Mouse (Mus musculus): ENCODE results near the gene Apoc1.

The Apoc1 gene

DNA sequence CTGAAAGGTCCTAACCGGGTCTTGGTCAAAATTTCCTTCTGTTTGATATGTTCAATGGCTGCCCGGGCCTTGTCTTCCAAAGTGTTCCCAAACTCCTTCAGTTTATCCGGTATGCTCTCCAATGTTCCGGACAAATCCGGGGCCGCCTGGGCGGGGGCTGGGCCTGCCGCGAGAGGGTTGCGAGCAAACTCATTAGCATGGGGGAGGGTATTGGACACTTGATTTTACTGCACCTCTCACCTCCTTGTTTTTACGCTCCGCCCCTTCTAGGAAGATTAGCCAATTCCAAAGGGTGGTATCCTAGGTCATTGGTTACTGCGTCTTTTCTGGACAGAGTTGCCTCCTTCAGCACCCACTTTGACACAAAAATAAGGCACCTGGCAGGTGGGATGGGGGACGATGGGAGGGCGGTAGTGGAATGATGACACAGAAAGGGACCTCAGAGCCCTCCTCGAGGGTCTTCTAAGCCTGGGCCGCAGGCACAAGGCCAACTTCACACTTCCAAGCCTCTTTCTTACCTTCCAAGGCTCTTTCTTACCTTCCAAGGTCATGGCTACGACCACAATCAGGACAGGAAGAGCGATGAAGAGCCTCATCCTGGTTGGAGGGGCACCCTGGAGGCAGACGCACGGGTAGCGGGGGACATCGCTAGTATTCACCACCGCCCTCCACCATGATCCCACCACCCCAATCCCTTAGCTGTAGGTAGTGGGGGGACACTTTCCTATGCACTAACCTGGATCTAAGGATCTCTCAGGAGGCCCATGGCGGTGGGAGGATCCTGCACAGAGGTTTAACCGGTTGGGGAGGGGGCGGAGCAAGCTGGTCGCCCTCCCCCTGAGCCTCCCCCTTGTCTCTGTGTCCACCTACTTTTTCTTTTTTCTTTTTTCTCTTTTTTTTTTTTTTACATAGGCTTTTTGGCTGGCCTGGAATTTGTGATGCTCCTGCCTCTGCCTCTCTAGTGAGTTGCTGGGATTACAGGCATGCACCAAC, at the start of gene Apoc1:
Apoc1 (minus strand) TSS at position 788 of the 993 bp plus-strand sequence.
- no peak for DNase-seq

DNA sequence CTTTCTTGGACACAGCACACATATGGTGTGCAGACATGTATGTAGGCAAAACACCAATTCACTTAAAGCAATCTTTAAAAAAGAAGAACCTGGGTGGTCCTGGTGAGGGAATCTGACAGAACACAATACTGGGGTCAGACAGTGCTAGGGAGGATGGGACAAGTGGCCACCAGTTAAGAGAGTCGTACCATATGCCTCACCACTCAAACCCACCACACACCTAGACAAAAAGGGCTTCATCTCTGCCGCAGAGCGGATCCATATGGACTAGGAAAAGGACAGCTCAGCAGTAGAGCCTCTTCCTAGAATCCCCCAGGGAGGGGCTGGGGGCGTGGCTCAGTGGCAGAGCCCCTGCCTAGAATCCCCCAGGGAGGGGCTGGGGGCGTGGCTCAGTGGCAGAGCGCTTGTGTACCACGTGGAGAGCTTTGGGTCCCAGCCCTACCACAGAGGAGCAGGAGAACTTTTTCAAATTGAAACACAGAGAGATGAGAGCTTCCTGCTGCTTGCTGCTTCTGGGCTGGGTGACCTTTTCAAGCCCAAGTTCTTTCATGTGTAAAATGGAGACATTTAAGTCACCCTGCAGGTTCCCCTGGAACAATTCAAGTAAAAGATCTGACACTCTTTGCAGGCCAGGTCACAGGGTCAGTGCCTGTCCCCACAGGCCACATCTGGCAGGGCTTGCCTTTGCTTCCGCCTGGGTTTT, 49.0 kb upstream of the Apoc1 start:
- no peak for DNase-seq

- DNase-seq, result no peak
These were observed 47.8 kb upstream of the Apoc1 start for GRCm38 (mm10) chr7:19740269-19740668.

GRCm38 (mm10) chr7:19738771-19739170, 46.3 kb upstream of the Apoc1 start:
- no peak for DNase-seq

GRCm38 (mm10) chr7:19736389-19737057, 44.1 kb upstream of the Apoc1 start:
- DNase-seq, result no peak

DNA sequence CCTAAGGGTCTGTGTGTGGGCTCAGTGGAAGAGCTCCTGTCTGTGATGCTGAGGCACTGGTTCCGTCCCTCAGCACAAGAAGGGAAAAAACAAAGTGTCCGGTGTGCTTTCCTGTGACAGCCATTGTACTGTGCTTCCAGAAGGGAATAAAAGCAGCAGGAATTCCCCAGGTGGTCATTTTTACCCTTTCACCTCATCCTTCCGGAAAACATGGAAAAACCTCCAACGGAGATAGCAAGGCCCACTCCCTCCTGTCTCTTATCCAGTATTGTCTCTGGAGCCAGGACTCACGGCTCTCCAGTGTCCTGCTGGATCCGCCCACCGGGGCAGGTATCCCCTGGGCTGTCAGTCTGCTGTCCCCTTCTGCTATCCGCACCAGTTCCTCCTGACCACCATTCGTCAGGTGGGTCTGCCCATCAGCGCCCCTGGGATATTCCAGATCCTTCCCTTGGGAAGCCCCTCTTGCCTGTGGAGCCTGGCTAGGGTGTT, 41.8 kb upstream of the Apoc1 start:
- no peak for DNase-seq

DNA sequence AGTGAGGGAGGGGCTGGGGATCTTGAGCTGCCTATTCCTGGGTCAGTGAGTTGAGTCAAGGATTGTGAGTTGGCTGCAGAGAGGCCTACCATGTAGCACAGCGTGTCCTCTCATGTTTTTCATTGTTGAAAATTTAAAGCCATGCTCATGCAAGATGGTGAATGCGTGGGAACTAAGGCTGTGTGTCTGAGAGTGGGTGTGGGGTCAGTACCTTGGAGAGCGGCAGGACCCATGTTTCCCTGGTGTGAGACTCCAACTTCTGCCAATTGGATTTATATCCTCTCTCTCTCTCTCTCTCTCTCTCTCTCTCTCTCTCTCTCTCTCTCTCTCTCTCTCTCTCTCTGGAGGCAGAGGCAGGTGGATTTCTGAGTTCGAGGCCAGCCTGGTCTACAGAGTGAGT, 34.1 kb upstream of the Apoc1 start:
- DNase-seq, result no peak

- DNase-seq, result no peak
These were observed 31.7 kb upstream of the Apoc1 start for GRCm38 (mm10) chr7:19724167-19724566.

- no peak for DNase-seq
These were observed 30.3 kb upstream of the Apoc1 start for GRCm38 (mm10) chr7:19722754-19723195.

DNA sequence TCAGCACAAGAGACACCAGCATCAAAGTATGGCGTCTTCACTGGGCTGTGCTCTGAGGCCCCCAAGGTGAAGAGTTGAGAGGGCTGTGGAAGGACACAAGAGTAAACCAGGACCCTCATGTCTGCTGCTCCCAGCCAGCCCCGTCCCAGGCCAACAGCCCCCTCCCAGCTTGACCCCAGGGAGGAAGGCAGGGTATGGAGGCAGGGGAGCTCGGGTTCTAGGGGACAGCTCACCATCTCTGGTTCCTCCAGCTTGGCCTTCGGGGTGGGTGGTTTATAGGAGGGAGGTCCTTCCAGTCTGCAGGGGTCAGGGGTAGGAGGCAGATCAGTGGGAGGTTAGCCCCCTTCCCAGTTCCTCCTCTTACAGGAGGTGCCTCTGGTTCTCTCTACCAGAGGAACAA, 26.7 kb upstream of the Apoc1 start:
- no peak for DNase-seq

- no peak for DNase-seq
These were observed 26.0 kb upstream of the Apoc1 start for GRCm38 (mm10) chr7:19718297-19718952.

- no peak for DNase-seq
These were observed 24.9 kb upstream of the Apoc1 start for GRCm38 (mm10) chr7:19717346-19717745.

DNA sequence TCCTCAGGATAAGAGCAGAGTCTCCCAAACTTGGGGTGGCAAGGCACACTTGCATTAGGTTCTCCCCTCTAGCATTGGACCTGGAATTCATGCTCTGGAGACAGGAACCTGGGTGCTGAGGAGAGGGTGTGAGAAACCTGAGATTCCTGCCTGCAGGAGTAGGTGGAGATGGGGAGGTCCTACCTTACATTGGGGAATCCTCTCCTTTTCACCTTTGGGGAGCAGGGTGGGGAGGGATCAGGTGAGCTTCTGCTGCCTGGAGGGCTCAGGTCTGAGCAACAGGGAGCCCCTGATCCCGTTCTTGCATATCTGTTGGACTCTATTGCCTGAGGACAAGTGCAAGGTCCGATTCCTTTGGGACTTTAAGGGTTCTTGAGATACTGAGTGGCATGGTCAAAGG, 24.4 kb upstream of the Apoc1 start:
- DNase-seq, result no peak

DNA sequence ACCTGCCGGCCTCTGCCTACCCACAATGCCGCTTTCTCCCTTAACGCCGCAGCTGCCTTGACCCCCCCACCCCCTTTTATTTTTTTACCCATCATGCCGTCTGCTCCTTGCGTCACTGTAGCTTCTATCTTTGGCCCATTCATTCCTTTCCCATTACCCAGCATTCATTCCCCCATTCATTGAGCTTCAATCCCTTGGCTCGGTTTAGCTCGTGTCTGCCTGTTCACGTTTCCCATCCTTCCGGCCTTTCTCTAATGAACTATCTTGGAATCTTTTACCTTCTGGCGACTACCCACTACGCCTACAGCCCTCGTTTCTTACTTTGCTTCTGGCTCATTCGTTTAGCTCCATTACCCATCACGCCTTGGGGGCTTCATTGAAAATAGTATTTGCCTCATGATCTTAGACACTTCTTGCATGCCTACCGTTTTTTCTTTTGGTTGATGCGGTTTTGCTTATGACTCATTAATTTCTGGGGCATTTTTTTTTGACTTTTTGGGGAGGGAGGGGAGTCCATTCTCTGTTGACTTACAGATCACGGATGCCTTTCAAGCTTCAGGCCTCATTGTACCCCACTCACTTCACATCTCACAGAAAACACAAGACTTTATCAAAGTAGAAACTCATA, 23.7 kb upstream of the Apoc1 start:
- DNase-seq, result no peak

GRCm38 (mm10) chr7:19715239-19716054, 23.0 kb upstream of the Apoc1 start, which contains the start of gene Tomm40:
Gene Tomm40 (minus strand): TSS chr7:19715438.
- DNase-seq, result peak; percentile 99

DNA sequence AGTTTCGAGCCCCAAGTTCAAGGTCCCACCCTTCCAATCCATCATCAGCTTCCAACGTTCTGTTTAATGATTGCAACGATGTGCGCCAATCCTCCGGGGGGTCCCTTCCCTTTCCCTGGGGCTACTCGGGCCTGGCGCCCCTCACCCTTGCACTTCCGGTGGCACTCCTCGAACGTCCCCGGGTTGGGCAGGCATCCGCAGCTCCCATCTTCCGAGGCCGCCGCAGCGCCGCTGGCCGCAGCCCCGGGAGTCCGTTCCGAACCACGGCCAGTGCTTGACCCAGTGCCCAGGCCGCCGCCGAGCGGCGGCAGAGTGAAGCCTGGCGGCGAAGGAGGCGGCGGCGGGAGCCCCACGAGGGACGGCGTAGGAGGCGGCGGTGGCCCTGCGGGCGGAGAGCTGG, 22.4 kb upstream of the Apoc1 start:
- no peak for DNase-seq

GRCm38 (mm10) chr7:19713598-19713997, 21.1 kb upstream of the Apoc1 start:
- no peak for DNase-seq

DNA sequence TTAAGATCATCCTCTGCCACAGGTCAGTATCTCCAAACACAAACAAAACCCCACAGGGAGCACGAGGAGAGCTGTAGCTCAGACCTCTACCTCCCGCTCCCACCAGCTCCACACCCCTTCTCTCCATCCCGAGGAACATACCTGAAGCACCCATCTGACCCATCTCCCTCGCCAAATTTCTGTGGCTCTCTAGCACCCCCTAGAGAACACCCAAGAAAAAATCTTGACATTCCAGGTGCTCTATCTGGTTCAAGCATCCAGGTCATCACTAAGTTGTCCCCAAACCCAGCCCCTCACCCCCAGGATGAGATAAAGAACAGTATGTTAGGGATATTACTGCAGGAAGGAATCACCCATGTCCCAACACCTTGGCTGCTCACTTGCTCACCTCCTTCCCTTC, 20.7 kb upstream of the Apoc1 start:
- no peak for DNase-seq

- DNase-seq, result no peak
These were observed 20.0 kb upstream of the Apoc1 start for GRCm38 (mm10) chr7:19712414-19712813.

DNA sequence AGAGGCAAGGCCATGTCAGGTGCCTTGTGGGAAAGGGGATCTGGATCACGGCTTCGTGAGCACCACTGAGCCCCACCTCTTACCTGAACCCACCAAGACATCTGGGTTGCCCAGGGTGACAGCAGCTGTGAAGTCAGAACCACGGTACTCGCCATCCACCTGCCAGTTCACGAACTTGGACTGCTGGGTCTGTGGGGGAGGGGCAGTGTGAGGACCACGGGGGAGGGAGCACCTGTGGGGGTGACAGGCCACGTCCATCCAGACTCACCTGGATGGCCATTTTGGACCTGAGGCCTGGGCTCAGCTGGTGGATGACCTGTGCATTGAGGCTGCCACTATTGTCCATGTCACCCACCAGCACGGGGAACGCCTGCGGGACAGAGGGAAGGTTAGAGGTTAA, 18.2 kb upstream of the Apoc1 start:
- DNase-seq, result no peak

DNA sequence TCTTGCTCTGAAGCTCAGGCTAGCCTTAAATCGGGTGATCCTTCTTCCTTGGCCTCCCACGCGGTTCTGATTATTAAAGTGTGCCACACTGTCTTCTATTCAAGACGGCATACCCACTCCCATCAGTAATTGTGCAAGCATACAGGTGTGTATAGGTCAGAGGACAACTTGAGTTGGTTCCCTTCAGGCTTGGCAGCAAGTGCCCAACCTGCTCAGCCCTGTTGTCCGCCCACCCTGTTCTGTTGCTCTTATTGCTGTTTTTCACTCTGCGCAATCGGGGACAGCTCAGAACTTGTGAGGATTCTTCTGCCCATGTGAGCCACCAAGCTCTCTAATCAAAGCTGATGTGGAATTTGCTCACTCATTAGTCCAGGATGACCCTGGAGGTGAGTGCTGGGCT, 12.8 kb upstream of the Apoc1 start:
- DNase-seq, result no peak
